Mouse (Mus musculus): ENCODE measurements around the gene Ociad2.

Ociad2 gene

GRCm38 (mm10) chr5:73273171-73273570, 67.7 kb downstream of the Ociad2 start:
- in situ Hi-C loops (cut with MboI; ENCODE audit: unreplicated experiment in 2 of 2), result loop anchor here (25.0 kb wide), 4 partner anchors 436 to 1264 kb away; partner anchors contain the start of genes Fip1l1 (in 1 of the 2) and Scfd2 (in 1 of the 2)
